Mouse (Mus musculus) liver, embryonic 14.5 days (tissue): ENCODE measurements around the gene Disp1.

Source experiments
- CTCF ChIP-seq: IDR thresholded peaks from 2 replicates; pipeline ENCODE4 v1.5.1; 2016; ENCODE audit warnings: antibody characterized with exemption, low read depth, control low read depth
- EP300 ChIP-seq: IDR thresholded peaks from 2 replicates; pipeline ENCODE4 v1.6.1; 2016; ENCODE audit warnings: antibody characterized with exemption, low read depth

DNA sequence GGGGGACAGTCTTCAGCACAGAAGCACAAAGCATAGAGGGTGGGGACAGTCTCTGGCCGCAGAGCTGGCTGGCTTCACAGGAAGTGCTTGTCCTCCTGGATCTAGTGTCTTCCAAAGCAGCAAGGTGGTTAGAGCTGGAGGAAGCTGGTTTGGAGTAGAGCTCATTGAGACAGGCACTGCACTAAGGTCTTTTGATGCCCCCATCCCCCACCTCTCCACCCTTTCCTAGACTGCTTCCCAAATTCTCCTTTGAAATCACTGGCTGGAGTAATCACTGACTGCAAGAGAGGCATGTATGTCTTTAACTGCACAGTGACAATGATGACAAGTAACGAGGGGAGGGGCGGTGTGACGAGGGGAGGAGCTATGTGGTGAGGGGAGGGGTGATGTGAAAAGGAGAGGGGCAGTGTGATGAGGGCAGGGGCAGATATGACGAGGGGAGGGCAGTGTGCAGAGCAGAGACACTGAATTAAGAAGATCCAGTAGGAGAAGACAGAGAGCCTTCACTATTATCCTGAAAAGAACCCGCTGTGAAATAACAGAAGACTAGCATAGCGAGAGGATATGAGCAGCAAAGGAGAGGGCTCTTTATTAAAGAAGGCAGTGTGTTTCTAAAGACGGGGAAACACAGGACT is 125.8 kb downstream of the Disp1 start:
- TF ChIP-seq CTCF (no peak), EP300 (no peak)
